Mouse (Mus musculus) layer of hippocampus, adult 9-11 months (tissue): ENCODE data around the gene Tnr.
A peak's percentile ranks its signal among the peaks of the same experiment; 100 is the strongest.

Experiments
- DNase-seq: peaks from one replicate; pipeline ENCODE4 v3.0.0; 2022

Gene Tnr

GRCm38 (mm10) chr1:159735099-159735498, 211.5 kb downstream of the Tnr start:
- no peak for DNase-seq

GRCm38 (mm10) chr1:159739478-159739877, 215.9 kb downstream of the Tnr start:
- DNase-seq, result peak; percentile 62

- DNase-seq, result no peak
Observed at GRCm38 (mm10) chr1:159741237-159742002, 217.9 kb downstream of the Tnr start.

GRCm38 (mm10) chr1:159742003-159742274, 218.4 kb downstream of the Tnr start:
- DNase-seq, result no peak

GRCm38 (mm10) chr1:159743744-159744253, 220.2 kb downstream of the Tnr start:
- DNase-seq, result no peak

GRCm38 (mm10) chr1:159745311-159745710, 221.7 kb downstream of the Tnr start:
- DNase-seq, result no peak

- DNase-seq, result no peak
Observed at GRCm38 (mm10) chr1:159747969-159748368, 224.4 kb downstream of the Tnr start.

- no peak for DNase-seq
Observed at GRCm38 (mm10) chr1:159750411-159750810, 226.8 kb downstream of the Tnr start.

- DNase-seq, result no peak
Observed at GRCm38 (mm10) chr1:159750876-159751275, 227.3 kb downstream of the Tnr start.

GRCm38 (mm10) chr1:159760970-159761369, 237.4 kb downstream of the Tnr start:
- peak; percentile 68 for DNase-seq

GRCm38 (mm10) chr1:159763901-159764300, 240.3 kb downstream of the Tnr start:
- no peak for DNase-seq

- DNase-seq, result no peak
Observed at GRCm38 (mm10) chr1:159764897-159765296, 241.3 kb downstream of the Tnr start.

GRCm38 (mm10) chr1:159769948-159770347, 246.4 kb downstream of the Tnr start:
- DNase-seq, result no peak

GRCm38 (mm10) chr1:159773671-159774070, 250.1 kb downstream of the Tnr start:
- DNase-seq, result peak; percentile 50

GRCm38 (mm10) chr1:159775168-159775567, 251.6 kb downstream of the Tnr start:
- DNase-seq, result no peak

GRCm38 (mm10) chr1:159777107-159777506, 253.5 kb downstream of the Tnr start:
- no peak for DNase-seq

GRCm38 (mm10) chr1:159779424-159779823, 255.9 kb downstream of the Tnr start:
- DNase-seq, result no peak

- peak; percentile 30 for DNase-seq
Observed at GRCm38 (mm10) chr1:159783842-159784241, 260.3 kb downstream of the Tnr start.

- DNase-seq, result peak; percentile 20
Observed at GRCm38 (mm10) chr1:159788312-159788711, 264.7 kb downstream of the Tnr start.

GRCm38 (mm10) chr1:159792546-159792945, 269.0 kb downstream of the Tnr start:
- DNase-seq, result no peak

GRCm38 (mm10) chr1:159796021-159796420, 272.5 kb downstream of the Tnr start:
- no peak for DNase-seq

GRCm38 (mm10) chr1:159800366-159800765, 276.8 kb downstream of the Tnr start:
- DNase-seq, result peak; percentile 31

- DNase-seq, result no peak
Observed at GRCm38 (mm10) chr1:159801753-159802152, 278.2 kb downstream of the Tnr start.

GRCm38 (mm10) chr1:159803711-159804110, 280.1 kb downstream of the Tnr start:
- DNase-seq, result peak; percentile 23

GRCm38 (mm10) chr1:159809493-159809892, 285.9 kb downstream of the Tnr start:
- no peak for DNase-seq
